Mouse (Mus musculus): ENCODE measurements around the gene Fxyd6.

GRCm38 (mm10) chr9:45410193-45410592 lies 40.2 kb downstream of the Fxyd6 start:
- TF ChIP-seq MEF2A (IDR thresholded peaks at IDR 0.05; ENCODE audit: borderline replicate concordance, low read depth, low read length) (no peak), POLR2AphosphoS2 (IDR thresholded peaks at IDR 0.05; ENCODE audit: low read depth, low read length) (no peak), EP300 (IDR thresholded peaks at IDR 0.05; ENCODE audit: low read length) (no peak), CTCF (conservative IDR thresholded peaks at IDR 0.05 in 1 of 2, IDR thresholded peaks at IDR 0.05 in 1 of 2; ENCODE audit: low read depth in 2 of 2, low read length in 2 of 2) (no peak), MAFK (IDR thresholded peaks at IDR 0.05; ENCODE audit: insufficient replicate concordance, low read length) (no peak), CHD2 (IDR thresholded peaks at IDR 0.05; ENCODE audit: low read length) (no peak)

Data from CH12.LX (cell line).